Mouse (Mus musculus): ENCODE data around the gene Aaed1.

DNA sequence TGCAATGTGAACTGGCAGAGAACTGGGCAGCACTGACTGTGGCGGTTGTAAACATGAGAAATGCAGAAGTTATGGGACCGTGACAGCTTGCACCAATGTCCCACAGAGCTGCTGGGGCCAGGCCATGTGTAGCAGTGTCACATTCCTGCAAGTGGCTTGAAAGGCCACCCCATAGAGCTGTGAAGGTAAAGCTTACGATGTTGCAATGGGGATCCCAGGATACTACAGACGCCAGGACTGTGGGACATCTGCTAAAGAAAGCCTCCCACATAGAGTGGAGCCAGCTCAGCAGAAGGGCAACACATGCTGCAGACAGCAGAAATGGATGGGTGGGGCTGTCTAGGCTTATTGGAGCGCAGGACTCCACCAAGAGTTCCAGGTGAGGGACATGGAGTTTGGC, 5.0 kb downstream of the Aaed1 start:
- TF ChIP-seq CTCF (IDR thresholded peaks at IDR 0.05) (no peak), EP300 (IDR thresholded peaks at IDR 0.05) (no peak)

Measured in lung, postnatal 0 days (tissue).